Mouse (Mus musculus): ENCODE results near the gene Ttll8. TPM values are rescaled to one million over a fixed set of nuclear protein-coding genes. Genes with fewer than 3 reads are reported as not detected.

The Ttll8 gene
- polyA plus RNA-seq, 1 experiment from 2014 or later, result 0.17 TPM

Other genes starting within 250 kb of the Ttll8 start
- 20.8 and 21.1 TPM in 2 replicates for gene Brd1, start 220.2 kb downstream of the Ttll8 start, polyA plus RNA-seq (2015; fragmentation: Nextera tagmentation; extraction: Ambion mirVana)
- 17.7 and 19.0 TPM in 2 replicates for gene Zbed4, start 202.8 kb downstream of the Ttll8 start, polyA plus RNA-seq (2015; fragmentation: Nextera tagmentation; extraction: Ambion mirVana)
- 9.4 and 9.6 TPM in 2 replicates for gene Alg12, start 135.1 kb downstream of the Ttll8 start, polyA plus RNA-seq (2015; fragmentation: Nextera tagmentation; extraction: Ambion mirVana)
- 60.7 and 69.3 TPM in 2 replicates for gene Creld2, start 134.8 kb downstream of the Ttll8 start, polyA plus RNA-seq (2015; fragmentation: Nextera tagmentation; extraction: Ambion mirVana)
- 69.0 and 72.4 TPM in 2 replicates for gene Pim3, start 92.2 kb downstream of the Ttll8 start, polyA plus RNA-seq (2015; fragmentation: Nextera tagmentation; extraction: Ambion mirVana)
- gene Mlc1, start 24.6 kb upstream of the Ttll8 start, polyA plus RNA-seq (2015; fragmentation: Nextera tagmentation; extraction: Ambion mirVana), result 14.8 and 15.5 TPM in 2 replicates
- not detected in 2 replicates for gene Mov10l1, start 28.5 kb upstream of the Ttll8 start, polyA plus RNA-seq (2015; fragmentation: Nextera tagmentation; extraction: Ambion mirVana)
- gene Panx2, start 105.3 kb upstream of the Ttll8 start, polyA plus RNA-seq (2015; fragmentation: Nextera tagmentation; extraction: Ambion mirVana), result 8.5 and 9.1 TPM in 2 replicates
- gene Trabd, start 120.7 kb upstream of the Ttll8 start, polyA plus RNA-seq (2015; fragmentation: Nextera tagmentation; extraction: Ambion mirVana), result 39.3 and 40.2 TPM in 2 replicates
- gene Selenoo, start 134.7 kb upstream of the Ttll8 start, polyA plus RNA-seq (2015; fragmentation: Nextera tagmentation; extraction: Ambion mirVana), result 20.4 and 22.4 TPM in 2 replicates
- gene Tubgcp6, start 168.7 kb upstream of the Ttll8 start, polyA plus RNA-seq (2015; fragmentation: Nextera tagmentation; extraction: Ambion mirVana), result 20.1 and 21.2 TPM in 2 replicates
- 27.0 and 31.4 TPM in 2 replicates for gene Hdac10, start 174.3 kb upstream of the Ttll8 start, polyA plus RNA-seq (2015; fragmentation: Nextera tagmentation; extraction: Ambion mirVana)
- 4.0 and 5.1 TPM in 2 replicates for gene Mapk12, start 186.3 kb upstream of the Ttll8 start, polyA plus RNA-seq (2015; fragmentation: Nextera tagmentation; extraction: Ambion mirVana)
- gene Mapk11, start 195.2 kb upstream of the Ttll8 start, polyA plus RNA-seq (2015; fragmentation: Nextera tagmentation; extraction: Ambion mirVana), result 30.8 and 32.5 TPM in 2 replicates
- gene Plxnb2, start 226.4 kb upstream of the Ttll8 start, polyA plus RNA-seq (2015; fragmentation: Nextera tagmentation; extraction: Ambion mirVana), result 101 and 108 TPM in 2 replicates
- 117 and 123 TPM in 2 replicates for gene Dennd6b, start 242.1 kb upstream of the Ttll8 start, polyA plus RNA-seq (2015; fragmentation: Nextera tagmentation; extraction: Ambion mirVana)